Mouse (Mus musculus): ENCODE measurements around the gene Cfap126.

The Cfap126 gene

GRCm38 (mm10) chr1:171096110-171096964 is 17.4 kb upstream of the Cfap126 start:
- no peak for DNase-seq

- no peak for DNase-seq
Measured at GRCm38 (mm10) chr1:171097136-171097535, 16.6 kb upstream of the Cfap126 start.

GRCm38 (mm10) chr1:171097612-171098011 is 16.1 kb upstream of the Cfap126 start:
- no peak for DNase-seq

DNA sequence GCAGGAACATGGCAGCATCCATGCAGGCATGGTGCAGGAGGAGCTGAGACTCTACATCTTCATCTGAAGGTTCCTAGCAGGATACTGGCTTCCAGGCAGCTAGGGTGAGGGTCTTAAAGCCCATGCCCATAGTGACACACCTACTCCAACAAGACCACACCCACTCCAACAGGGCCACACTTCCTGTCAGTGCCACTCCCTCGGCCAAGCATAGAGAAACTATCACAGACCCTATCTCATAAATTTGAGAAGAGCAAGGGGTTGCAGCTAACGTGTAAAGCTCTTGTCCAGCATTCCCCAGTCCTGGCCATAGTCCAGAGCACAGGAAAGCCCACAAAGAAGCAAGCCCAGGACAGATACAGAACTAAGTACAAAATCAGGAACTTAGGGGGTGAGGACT is 12.7 kb upstream of the Cfap126 start:
- no peak for DNase-seq

DNA sequence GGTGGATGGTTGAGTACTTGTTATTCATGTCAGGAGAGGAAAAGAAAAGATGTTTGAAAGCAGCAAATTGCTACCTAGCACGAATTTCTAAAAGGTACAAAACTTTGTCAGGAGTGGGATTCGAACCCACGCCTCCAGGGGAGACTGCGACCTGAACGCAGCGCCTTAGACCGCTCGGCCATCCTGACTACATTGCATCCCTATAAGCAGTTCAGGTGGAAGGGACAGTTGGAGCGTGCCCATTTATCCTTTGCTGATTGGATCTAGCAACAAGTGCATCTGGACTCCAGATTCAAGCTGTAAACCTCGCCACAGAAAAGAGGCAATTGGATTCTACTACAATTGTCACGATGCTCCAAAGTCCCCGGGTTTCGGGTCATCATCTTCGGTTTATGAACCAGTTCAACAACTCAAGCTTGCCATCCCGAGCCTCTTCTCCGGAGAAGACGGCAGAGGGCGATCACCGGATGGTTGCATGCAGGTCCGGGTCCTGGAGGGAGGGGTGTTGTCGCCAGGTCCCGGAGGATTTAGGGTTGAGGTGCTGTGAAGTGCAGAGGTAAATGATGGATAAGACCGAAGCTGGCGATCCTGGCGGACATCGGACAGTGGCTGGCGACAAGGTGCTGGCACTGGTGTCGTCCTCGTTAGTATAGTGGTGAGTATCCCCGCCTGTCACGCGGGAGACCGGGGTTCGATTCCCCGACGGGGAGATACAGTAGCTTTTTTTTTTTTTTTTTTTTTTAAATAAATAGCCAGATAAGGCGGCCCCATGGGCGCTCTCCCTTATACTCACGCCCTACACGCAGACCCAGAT is 11.8 kb upstream of the Cfap126 start:
- peak; percentile 83 for DNase-seq

DNA sequence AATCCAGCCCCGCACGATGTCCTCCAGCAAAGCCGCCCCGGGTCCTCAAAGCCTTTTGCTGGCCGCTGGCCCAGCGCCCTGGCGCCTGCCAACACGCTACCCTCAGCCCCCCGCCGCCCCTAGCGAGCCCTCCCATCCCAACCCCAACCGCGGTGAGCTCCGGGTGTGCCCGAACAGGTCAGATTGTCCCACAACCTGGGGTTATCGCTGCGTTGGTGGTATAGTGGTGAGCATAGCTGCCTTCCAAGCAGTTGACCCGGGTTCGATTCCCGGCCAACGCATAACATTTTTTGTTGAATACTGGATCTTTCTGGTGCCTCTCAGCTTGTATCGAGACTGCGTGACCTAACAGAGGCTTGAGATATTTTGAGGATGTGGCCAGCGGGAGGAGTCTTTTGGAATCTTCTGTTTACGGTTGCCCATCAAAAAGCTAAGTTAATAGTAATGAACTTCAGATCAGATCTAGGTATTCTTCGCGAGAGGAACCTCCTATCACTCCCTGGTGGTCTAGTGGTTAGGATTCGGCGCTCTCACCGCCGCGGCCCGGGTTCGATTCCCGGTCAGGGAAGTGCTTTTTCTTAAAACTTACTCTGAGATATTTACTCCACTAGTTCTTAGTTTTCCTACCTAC is 11.1 kb upstream of the Cfap126 start:
- peak; percentile 84 for DNase-seq

DNA sequence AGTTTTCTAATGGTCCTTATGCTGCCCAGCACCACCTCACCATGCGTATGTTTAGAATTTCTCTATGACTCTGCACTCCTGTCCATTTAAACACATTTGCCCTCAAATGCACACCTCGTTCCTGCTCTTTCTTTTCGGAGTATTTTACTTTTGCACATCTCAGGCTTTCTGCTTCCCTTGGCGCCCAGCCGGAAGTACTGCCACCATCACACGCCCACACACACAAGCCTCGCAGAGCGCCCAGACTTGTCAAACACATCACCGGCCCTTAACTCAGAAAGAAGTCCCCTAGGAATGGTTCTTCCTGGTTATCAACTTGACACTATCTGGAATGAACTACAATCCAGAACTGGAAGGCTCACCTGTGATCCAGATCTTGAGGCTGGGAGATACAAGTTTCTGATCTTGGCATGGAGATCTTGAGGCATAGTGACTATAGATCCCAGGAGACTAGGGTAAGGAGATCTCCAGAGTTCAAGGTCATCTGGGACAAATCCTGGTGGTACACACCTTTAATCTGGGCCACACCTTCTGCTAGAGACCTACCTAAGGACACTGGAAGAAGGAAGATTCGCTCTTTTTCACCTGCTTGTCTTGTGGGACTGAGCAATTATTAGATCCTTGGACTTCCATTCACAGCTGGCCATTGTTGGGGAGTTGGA is 10.4 kb upstream of the Cfap126 start:
- DNase-seq: peak; percentile 44

GRCm38 (mm10) chr1:171105226-171105625 is 8.5 kb upstream of the Cfap126 start:
- DNase-seq: no peak

DNA sequence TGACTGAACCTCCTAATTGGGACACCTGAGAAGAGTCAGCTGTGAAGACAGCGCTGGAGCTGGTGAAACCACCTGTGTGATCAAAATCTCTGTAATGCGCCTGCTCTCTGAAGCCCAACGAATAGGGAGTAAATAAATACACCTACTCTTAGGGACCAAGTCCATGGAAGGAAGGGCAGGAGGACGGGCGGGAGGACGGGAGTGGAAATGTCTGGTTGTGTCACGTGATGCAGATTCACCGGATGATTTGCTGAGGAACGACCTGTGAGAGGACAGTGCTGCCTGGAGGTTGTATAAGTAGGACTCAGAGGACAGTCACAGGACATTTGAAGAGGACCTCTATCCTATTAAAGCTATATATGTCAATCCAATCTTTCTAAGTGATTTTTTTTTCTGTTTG is 4.1 kb upstream of the Cfap126 start:
- no peak for DNase-seq

GRCm38 (mm10) chr1:171110659-171111019 is 3.1 kb upstream of the Cfap126 start:
- DNase-seq: peak; percentile 15

DNA sequence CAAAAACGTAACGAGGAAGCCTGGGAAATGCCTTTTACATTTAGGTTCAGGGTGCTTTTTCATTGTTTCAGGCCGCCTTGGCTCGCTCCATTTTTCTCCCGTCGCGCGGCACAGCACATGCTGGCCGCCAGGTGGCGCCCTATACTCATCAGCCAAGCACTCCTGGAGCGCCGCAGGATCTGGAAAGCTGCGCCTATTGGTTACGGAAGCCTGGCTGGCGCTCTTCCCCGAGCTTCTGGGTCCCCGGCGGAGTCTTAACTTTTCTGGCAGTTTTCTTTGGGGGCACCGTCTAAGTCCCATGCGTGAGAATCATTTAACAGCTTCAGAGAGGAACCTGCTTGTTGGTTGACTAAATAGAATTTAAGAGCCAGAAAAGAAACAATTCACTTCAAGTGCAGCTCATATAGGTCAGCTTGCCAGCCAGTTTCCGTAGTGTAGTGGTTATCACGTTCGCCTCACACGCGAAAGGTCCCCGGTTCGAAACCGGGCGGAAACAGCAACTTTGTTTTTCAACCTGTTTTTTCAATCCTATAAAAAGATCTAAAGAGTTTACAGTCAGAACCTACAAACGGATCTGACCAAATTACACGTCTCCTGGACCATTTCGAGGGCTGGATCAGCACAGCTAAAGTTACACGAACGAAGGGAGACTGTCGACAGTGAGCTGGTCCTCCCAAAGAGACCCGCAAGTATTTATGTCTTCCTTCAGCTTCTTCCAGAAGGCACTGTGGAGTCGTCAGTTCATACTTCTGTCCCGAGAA is 2.5 kb upstream of the Cfap126 start:
- peak; percentile 91 for DNase-seq

DNA sequence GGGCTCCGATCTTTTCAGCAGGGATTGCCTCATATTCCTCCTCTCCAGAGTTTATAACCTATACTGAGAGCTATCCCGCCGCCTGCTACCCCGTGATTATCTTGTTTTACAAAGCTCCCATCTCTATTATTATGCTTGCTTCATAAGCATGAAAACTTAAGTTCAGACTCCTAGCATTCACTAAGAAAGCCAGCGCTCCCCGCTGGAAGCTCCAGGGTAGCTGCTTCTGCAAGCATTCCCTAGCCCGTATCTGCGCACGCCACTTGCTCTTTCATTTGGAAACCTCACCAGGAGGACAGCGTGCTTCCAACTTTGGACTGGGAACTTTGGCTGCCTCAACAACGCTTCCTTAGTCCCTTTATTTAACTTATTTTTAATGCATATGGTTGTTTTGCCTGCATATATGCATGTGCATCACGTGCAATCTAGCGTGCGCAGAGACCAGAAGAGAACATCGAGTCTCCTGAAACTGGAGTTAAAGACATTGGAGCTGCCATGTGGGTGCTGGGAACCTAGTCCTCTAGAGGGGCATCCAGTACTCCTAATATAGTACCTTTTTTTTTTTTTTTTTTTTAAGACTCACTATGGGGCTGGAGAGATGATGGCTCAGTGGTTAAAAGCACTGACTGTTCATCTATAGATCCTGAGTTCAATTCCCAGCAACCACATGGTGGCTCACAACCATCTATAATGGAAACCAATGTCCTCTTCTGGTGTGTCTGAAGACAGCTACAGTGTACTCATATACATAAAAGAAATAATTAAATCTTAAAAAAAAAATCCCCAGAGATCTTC is 1.7 kb upstream of the Cfap126 start:
- peak; percentile 38 for DNase-seq

GRCm38 (mm10) chr1:171112986-171113385 is 732 bp upstream of the Cfap126 start:
- no peak for DNase-seq

GRCm38 (mm10) chr1:171116280-171116679 is 2.6 kb downstream of the Cfap126 start:
- no peak for DNase-seq

- no peak for DNase-seq
Measured at GRCm38 (mm10) chr1:171118269-171118684, 4.6 kb downstream of the Cfap126 start.

DNA sequence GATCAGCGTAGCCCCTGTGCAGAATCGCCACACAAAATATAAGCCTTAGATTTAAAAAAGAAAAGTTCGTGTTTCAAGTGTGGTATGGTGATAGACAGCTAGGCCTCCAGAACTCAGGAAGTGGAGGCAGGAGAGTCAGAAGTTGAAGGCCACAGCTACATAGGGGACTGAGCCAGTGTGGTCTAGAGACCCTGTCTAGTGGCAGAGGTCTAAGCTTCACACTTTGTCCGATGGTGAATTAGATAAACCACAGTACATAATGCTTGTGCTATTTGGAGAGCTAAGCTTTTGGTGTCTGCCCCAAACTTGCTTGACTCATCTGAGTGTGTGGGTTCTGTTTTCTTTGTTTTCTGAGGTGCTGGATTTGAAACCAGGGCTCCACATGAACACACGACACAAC is 5.3 kb downstream of the Cfap126 start:
- DNase-seq: no peak

GRCm38 (mm10) chr1:171119405-171119804 is 5.7 kb downstream of the Cfap126 start:
- DNase-seq: no peak

DNA sequence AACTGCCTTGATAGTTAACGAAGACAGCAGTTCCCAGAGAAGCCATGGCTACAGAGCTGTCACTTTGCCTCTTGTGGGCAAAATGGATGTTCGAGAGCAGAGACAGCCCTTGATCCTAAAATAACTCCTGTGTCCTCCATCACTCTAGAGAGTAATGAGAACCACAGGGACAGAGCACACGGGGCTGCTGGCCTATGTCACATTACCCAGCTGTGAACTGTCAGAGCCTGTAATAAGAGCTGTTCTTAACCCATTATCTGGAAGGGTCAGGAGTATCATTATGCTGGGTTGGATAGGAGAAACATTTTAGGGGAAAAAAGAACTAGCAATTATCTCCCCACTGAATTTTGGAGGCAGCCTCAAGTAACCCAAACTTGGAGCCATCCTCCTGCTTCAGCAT is 7.2 kb downstream of the Cfap126 start:
- no peak for DNase-seq

DNA sequence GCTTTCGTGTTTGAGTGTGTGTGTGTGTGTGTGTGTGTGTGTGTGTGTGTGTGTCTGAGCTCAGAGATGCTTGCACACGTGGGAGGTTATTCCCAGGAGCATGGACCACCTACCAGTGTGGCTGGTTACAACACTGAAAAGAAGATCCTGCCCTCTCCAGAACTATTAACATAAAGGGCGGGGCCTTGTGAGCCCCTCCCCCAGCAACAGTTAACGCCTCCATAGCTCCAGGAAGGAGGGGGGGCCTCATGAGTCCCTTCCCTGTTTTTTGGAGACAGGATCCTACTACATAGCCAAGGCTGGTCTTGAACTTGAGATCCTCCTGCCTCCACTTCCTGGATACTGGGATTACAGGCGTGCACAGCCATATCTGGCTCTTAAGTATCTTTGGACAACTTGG is 8.1 kb downstream of the Cfap126 start:
- no peak for DNase-seq

DNA sequence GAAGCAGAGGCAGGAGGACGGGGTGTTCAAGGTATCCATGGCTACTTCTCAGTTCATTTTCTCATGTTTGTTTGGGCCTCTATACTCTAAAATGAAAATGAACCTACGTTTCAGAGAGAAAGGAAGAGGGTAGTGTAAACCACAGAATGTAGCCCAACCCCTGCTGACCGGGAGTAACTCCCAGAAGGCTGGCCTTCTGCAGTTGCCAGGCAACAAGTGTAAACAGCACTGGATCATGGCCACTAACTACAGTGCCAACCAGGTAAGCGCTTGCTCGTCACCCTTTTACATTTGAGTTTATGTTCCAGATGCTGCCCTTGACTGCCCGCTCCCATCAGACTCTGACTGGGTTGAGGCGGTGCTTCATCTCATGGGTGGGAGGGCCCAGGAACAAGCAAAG is 9.2 kb downstream of the Cfap126 start:
- no peak for DNase-seq

- no peak for DNase-seq
Measured at GRCm38 (mm10) chr1:171124398-171124797, 10.7 kb downstream of the Cfap126 start.
